Mouse (Mus musculus) myocyte (in vitro differentiated cells): Measurements from ENCODE around the gene Cd164.

Experiments
- E2F4 ChIP-seq: IDR thresholded peaks from one replicate; pipeline ENCODE4 v1.6.1; 2011; ENCODE audit warnings: mild to moderate bottlenecking, control low read depth, moderate library complexity; ENCODE audit not compliant: insufficient read depth
- MAX ChIP-seq: IDR thresholded peaks from one replicate; pipeline ENCODE4 v1.6.1; 2011; ENCODE audit warnings: low read depth, mild to moderate bottlenecking, control low read depth
- MYOD1 ChIP-seq, 3 experiments: IDR thresholded peaks; one replicate each; pipeline ENCODE4 v1.6.1; 2011; ENCODE audit warnings: control low read depth in 2 of 3, low read depth in 2 of 3, mild to moderate bottlenecking in 2 of 3, moderate library complexity in 1 of 3; ENCODE audit not compliant: insufficient read length in 2 of 3, control insufficient read depth in 1 of 3
- MYOG ChIP-seq, 3 experiments: IDR thresholded peaks; one replicate each; pipeline ENCODE4 v1.6.1; 2011; ENCODE audit warnings: control low read depth in 2 of 3, low read depth in 2 of 3, mild to moderate bottlenecking in 2 of 3; ENCODE audit not compliant: insufficient read length in 2 of 3, control insufficient read depth in 1 of 3, insufficient read depth in 1 of 3
- POLR2A ChIP-seq: IDR thresholded peaks from one replicate; pipeline ENCODE4 v1.6.1; 2011; ENCODE audit warnings: low read depth, mild to moderate bottlenecking, control low read depth, moderate library complexity; ENCODE audit not compliant: insufficient read length
- TCF12 ChIP-seq: IDR thresholded peaks from one replicate; pipeline ENCODE4 v1.6.1; 2011; ENCODE audit warnings: mild to moderate bottlenecking, control low read depth; ENCODE audit not compliant: poor library complexity, insufficient read depth, severe bottlenecking
- USF1 ChIP-seq: IDR thresholded peaks from one replicate; pipeline ENCODE4 v1.6.1; 2011; ENCODE audit warnings: low read depth, mild to moderate bottlenecking, control low read depth, moderate library complexity

GRCm38 (mm10) chr10:41545224-41545755 lies 26.1 kb downstream of the Cd164 start:
- TF ChIP-seq POLR2A (no peak), MYOG (IDR thresholded peaks at IDR 0.05; ENCODE audit: control insufficient read depth in 1 of 3, insufficient read depth in 1 of 3, insufficient read length in 2 of 3, low read depth in 2 of 3) (no peak), E2F4 (no peak), MAX (no peak), MYOD1 (IDR thresholded peaks at IDR 0.05; ENCODE audit: control insufficient read depth in 1 of 3, insufficient read length in 2 of 3, low read depth in 2 of 3) (no peak), TCF12 (no peak), USF1 (no peak)
